Mouse (Mus musculus): ENCODE measurements around the gene Xylt2. TPM values are rescaled to one million over a fixed set of nuclear protein-coding genes. Genes with fewer than 3 reads are reported as not detected.

The Xylt2 gene
- polyA plus RNA-seq (2015; fragmentation: Nextera tagmentation; extraction: Ambion mirVana), result 23.2 and 23.4 TPM in 2 replicates

DNA sequence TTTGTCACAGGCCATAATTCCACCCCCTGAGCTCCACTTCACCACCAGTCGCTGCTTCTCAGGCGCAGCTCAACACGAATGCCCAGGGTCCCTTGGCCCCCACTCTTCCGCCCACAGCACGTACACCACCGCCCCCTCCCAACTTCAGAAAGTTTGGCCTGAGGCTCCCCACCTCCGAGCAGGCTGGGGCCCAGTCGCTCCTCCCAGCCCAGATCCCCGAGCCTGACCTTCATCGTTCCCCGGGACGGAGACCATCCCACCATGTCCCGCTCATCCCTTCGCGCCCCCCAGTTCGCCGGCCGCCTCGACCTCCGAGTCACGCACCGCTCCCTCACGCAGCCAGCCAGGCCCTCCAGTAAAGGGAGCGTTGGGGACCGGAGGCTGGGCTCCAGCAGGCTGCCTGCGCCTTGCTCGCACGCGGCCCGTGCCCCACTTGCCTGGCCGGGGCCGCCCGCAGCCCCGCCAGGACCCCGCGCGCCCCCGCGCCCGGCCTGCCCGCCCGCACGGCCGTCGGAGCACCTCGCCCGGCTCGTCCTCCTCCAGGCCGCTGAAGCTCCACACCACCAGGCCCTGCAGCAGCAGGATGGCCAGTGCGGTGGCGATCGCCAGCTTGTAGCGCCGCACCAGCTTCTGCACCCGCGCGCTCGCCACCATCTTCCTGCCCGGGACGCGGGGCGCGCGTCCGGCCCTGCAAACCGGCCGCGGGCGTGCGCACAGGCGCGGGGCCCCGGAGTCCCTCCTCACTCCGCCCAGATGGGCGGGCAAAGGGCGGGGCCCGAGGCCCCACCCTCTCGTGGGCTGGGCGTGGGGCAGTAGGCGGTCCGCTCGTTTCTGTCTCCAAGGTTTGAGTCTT lies at the start of gene Xylt2:
Gene Xylt2, minus strand, starts transcription at position 762 of the 853 bp plus-strand sequence.
- Histone ChIP-seq H3K4me3 (peak within 1 kb of the TSS; percentile 96), H3K4me2 (peak within 1 kb of the TSS; percentile 67), H3K27me3 (no peaks in the 10 kb centered on the region), H3K27ac (peak within 1 kb of the TSS; percentile 84), H3K9ac (peak within 1 kb of the TSS; percentile 98), H3K9me3 (no peaks in the 10 kb centered on the region), H3K36me3 (no peaks in the 10 kb centered on the region), H3K4me1 (peaks cover 31% of the 10 kb centered on the region)
- WGBS, result under 1% methylated on average over 82 of the region's 82 CpGs
- peak; percentile 96 for ATAC-seq (ENCODE audit: borderline replicate concordance, extremely low read depth, low FRiP score, low TSS enrichment)

- Histone ChIP-seq H3K27ac (no peak overlapping the region), H3K9me3 (no peaks in the 10 kb centered on the region), H3K9ac (no peak overlapping the region), H3K36me3 (no peaks in the 10 kb centered on the region), H3K4me1 (peaks cover 17% of the 10 kb centered on the region), H3K27me3 (peaks cover 3% of the 10 kb centered on the region; the same call in 1 of the 2 replicates), H3K4me2 (no peak overlapping the region), H3K4me3 (no peak overlapping the region)
- no peak for ATAC-seq (ENCODE audit: borderline replicate concordance, extremely low read depth, low FRiP score, low TSS enrichment)
- WGBS, result 75% methylated on average over 2 of the region's 2 CpGs
Observed at GRCm38 (mm10) chr11:94719216-94719615, 41.9 kb upstream of the Xylt2 start.

GRCm38 (mm10) chr11:94718113-94718909 lies 41.0 kb upstream of the Xylt2 start:
- Histone ChIP-seq H3K27ac (no peak overlapping the region), H3K4me1 (peaks cover 19% of the 10 kb centered on the region), H3K9me3 (no peaks in the 10 kb centered on the region), H3K27me3 (peaks cover 7% of the 10 kb centered on the region; the same call in 1 of the 2 replicates), H3K36me3 (no peaks in the 10 kb centered on the region), H3K4me3 (no peak overlapping the region), H3K9ac (no peak overlapping the region), H3K4me2 (no peak overlapping the region)
- WGBS, result 88% methylated on average over 7 of the region's 7 CpGs
- no peak for ATAC-seq (ENCODE audit: borderline replicate concordance, extremely low read depth, low FRiP score, low TSS enrichment)

DNA sequence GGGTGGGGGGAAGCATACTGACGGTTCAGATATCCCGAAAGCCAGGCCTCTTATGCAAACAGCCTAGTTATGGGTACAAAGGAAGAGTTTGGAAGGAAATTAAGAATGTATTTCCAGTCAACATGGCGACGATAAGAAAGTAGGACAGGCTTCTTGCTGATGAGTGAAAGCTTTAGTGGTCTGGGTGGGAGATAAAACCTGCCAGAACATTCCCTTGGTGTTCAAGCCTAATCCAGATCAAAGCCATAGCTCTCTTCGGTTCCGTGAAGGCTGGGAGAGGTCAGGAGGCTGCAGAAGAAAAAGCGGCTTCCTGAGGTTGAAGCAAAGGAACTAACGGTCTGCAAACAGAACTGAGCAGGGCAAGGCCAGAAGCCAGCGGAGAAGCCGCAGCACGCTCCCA lies 39.9 kb upstream of the Xylt2 start:
- no peaks in the 10 kb centered on the region for H3K36me3 ChIP-seq
- H3K27me3 ChIP-seq, result peaks cover 7% of the 10 kb centered on the region; the same call in 1 of the 2 replicates
- no peak overlapping the region for H3K4me3 ChIP-seq
- no peak for ATAC-seq (ENCODE audit: borderline replicate concordance, extremely low read depth, low FRiP score, low TSS enrichment)
- no peak overlapping the region for H3K9ac ChIP-seq
- H3K4me2 ChIP-seq, result peak overlapping the region; percentile 30; the same call in 1 of the 2 replicates
- no peaks in the 10 kb centered on the region for H3K9me3 ChIP-seq
- 23% methylated on average over 11 of the region's 11 CpGs for WGBS
- no peak overlapping the region for H3K27ac ChIP-seq
- H3K4me1 ChIP-seq, result peaks cover 19% of the 10 kb centered on the region

DNA sequence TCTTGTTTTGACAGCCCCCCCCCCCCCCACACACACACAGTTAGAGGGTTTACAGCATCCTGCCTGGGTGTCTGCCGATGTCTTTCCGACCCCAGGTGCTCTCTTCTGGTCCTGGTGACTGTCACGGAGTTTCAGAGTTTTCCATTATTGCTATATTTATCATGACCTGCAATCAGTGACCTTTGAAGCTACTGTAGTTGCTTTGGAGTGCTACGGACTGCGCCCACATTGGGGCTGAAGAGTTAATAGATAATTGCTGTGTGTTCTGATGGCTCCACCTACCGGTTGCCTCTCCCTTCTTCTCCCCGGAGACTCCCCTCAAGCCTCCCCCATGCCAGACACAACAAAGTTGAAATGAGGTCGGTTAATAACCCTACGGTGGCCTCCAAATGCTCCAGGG lies 39.4 kb upstream of the Xylt2 start:
- peaks cover 17% of the 10 kb centered on the region for H3K4me1 ChIP-seq
- peak; percentile 12; the same call in 1 of the 2 replicates for ATAC-seq (ENCODE audit: borderline replicate concordance, extremely low read depth, low FRiP score, low TSS enrichment)
- 9% methylated on average over 9 of the region's 9 CpGs for WGBS
- H3K36me3 ChIP-seq, result no peaks in the 10 kb centered on the region
- H3K9ac ChIP-seq, result no peak overlapping the region
- no peak overlapping the region for H3K27ac ChIP-seq
- H3K4me2 ChIP-seq, result peak overlapping the region; percentile 30; the same call in 1 of the 2 replicates
- H3K9me3 ChIP-seq, result no peaks in the 10 kb centered on the region
- no peak overlapping the region for H3K4me3 ChIP-seq
- H3K27me3 ChIP-seq, result peaks cover 7% of the 10 kb centered on the region; the same call in 1 of the 2 replicates

DNA sequence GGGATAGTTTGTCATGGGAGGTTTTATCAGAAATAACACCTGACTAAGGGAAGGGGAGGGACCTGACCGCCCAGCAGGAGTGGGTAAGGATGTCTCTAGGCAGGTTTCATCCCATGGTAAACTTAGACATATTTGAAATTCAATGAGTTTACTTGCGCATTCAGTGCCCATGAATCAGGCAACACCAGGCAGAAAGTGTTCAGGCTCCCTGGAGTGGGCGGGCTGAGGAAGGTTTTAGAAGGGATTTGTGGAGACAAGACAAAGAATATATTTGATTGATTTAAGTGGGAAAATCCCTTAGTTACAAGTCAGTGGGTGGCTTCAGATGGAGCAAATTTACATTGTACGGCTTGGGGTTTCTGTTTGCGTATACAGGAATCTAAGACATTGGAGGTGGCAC lies 38.3 kb upstream of the Xylt2 start:
- H3K9me3 ChIP-seq, result no peaks in the 10 kb centered on the region
- H3K27me3 ChIP-seq, result peaks cover 7% of the 10 kb centered on the region; the same call in 1 of the 2 replicates
- H3K9ac ChIP-seq, result no peak overlapping the region
- peaks cover 14% of the 10 kb centered on the region for H3K4me1 ChIP-seq
- H3K27ac ChIP-seq, result no peak overlapping the region
- 69% methylated on average over 5 of the region's 5 CpGs for WGBS
- no peaks in the 10 kb centered on the region for H3K36me3 ChIP-seq
- no peak overlapping the region for H3K4me3 ChIP-seq
- no peak overlapping the region for H3K4me2 ChIP-seq
- no peak for ATAC-seq (ENCODE audit: borderline replicate concordance, extremely low read depth, low FRiP score, low TSS enrichment)

DNA sequence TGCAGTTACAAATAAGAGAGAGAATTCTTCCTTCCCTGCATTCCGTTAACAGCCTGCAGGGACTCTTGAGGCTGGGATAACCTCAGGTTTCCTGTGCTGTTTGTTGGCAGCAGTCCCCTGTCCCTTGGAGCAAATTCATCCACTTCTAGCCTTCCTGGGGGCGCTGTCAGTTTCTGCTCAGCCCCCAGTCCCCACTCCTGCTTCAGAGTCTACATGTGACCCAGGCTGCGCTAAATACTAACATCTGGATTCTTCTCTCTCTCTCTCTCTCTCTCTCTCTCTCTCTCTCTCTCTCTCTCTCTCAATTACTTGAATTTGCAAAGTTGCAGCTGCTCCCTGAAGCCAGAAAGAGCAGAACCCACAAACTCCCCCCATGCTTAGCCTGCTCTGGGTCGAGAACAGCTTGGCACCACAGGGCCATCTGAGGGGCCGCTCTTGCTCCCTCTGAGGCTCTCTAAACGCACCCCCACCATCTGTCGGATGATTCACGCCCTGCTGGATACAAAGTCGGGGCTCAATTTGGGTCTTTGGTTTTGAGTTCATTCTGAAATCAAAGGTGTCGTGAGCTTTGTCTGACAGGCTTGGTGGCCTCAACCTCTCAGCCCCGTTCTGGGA lies 36.0 kb upstream of the Xylt2 start:
- Histone ChIP-seq H3K4me1 (peaks cover 14% of the 10 kb centered on the region), H3K4me2 (no peak overlapping the region), H3K9ac (no peak overlapping the region), H3K36me3 (no peaks in the 10 kb centered on the region), H3K27ac (peak overlapping the region; percentile 42), H3K4me3 (no peak overlapping the region), H3K27me3 (peaks cover 7% of the 10 kb centered on the region; the same call in 1 of the 2 replicates), H3K9me3 (no peaks in the 10 kb centered on the region)
- ATAC-seq (ENCODE audit: borderline replicate concordance, extremely low read depth, low FRiP score, low TSS enrichment), result peak; percentile 88
- 20% methylated on average over 11 of the region's 11 CpGs for WGBS

DNA sequence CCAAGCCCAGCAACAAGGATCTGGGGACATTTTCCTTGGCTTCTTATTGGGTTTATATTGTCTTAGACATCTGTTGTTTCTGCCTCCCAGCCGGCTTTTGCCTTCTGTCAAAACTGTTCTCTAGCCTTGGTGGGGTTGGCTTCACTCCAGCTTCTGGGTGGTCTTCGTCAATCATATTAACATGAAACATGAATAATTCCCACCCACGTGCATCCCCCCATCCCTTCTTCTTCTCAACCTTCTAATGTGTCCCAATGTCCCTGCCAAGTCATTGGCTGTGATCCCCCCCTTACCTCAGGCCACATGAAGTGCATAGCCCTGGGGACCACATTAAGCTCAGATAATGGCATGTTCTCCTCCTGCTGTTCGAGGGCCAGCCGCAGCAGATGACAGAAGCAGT lies 27.2 kb upstream of the Xylt2 start, which contains the start of gene Gm11541:
Gene Gm11541, minus strand, starts transcription at position 28 of the 400 bp plus-strand sequence.
- no peak within 1 kb of the TSS for H3K4me3 ChIP-seq
- peaks cover 17% of the 10 kb centered on the region for H3K4me1 ChIP-seq
- H3K9me3 ChIP-seq, result no peaks in the 10 kb centered on the region
- H3K4me2 ChIP-seq, result no peak within 1 kb of the TSS
- peaks cover 11% of the 10 kb centered on the region for H3K27me3 ChIP-seq
- ATAC-seq (ENCODE audit: borderline replicate concordance, extremely low read depth, low FRiP score, low TSS enrichment), result peak; percentile 74; the same call in 1 of the 2 replicates
- H3K9ac ChIP-seq, result no peak within 1 kb of the TSS
- H3K27ac ChIP-seq, result peak within 1 kb of the TSS; percentile 67
- H3K36me3 ChIP-seq, result no peaks in the 10 kb centered on the region
- WGBS, result 51% methylated on average over 5 of the region's 5 CpGs

GRCm38 (mm10) chr11:94704020-94704419 lies 26.7 kb upstream of the Xylt2 start:
- H3K27ac ChIP-seq, result peak overlapping the region; percentile 67
- no peaks in the 10 kb centered on the region for H3K9me3 ChIP-seq
- H3K36me3 ChIP-seq, result no peaks in the 10 kb centered on the region
- peak; percentile 25; the same call in 1 of the 2 replicates for ATAC-seq (ENCODE audit: borderline replicate concordance, extremely low read depth, low FRiP score, low TSS enrichment)
- peaks cover 11% of the 10 kb centered on the region for H3K27me3 ChIP-seq
- WGBS, result 44% methylated on average over 7 of the region's 7 CpGs
- H3K4me1 ChIP-seq, result peaks cover 17% of the 10 kb centered on the region
- no peak overlapping the region for H3K4me3 ChIP-seq
- no peak overlapping the region for H3K4me2 ChIP-seq
- no peak overlapping the region for H3K9ac ChIP-seq

DNA sequence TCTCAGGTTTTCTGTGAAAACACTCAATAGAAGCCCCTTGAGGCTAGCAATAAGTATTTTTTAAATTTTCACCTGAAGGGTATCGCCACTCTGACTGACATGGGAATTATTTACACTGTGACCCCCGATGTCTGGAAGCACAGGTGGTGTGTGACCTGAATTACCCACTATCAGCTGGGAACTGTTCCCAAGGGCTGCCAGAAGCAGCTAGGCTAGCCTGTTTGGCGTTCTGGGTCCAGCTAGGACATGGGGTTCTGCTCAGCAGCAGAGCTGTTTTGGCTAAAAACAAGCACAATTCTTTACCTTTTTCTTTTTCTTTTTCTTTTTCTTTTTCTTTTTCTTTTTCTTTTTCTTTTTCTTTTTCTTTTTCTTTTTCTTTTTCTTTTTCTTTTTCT lies 24.9 kb upstream of the Xylt2 start:
- Histone ChIP-seq H3K36me3 (no peaks in the 10 kb centered on the region), H3K9me3 (no peaks in the 10 kb centered on the region), H3K27me3 (peaks cover 11% of the 10 kb centered on the region), H3K4me2 (peak overlapping the region; percentile 43; the same call in 1 of the 2 replicates), H3K4me3 (no peak overlapping the region), H3K27ac (no peak overlapping the region), H3K4me1 (peaks cover 22% of the 10 kb centered on the region), H3K9ac (no peak overlapping the region)
- 23% methylated on average over 3 of the region's 3 CpGs for WGBS
- ATAC-seq (ENCODE audit: borderline replicate concordance, extremely low read depth, low FRiP score, low TSS enrichment), result no peak
